Mouse (Mus musculus): Measurements from ENCODE around the gene Olfr593.
"Not testable (repeated sequence)": the region's sequence is repeated elsewhere in the genome, so short reads cannot be mapped to it uniquely, and the experiment has no call there.

Gene Olfr593

DNA sequence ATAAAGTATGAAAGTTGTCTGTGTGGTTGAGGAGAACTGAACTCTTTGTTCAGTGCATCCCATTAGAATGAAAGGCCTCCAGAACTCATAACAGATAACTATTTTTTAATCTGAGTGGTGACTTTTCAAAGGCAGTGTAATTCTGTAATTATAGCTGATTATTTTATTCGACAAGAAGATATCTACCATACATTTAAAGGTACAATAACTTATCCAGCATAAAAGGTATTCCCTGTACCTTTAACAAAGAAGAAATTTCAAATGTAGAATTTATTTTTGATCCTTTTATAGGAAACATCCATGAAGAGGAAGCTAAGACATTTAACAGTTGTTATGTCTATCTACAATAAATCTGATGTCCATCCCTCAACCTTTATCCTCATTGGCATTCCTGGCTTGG lies at the start of gene Olfr593:
Olfr593 (plus strand) TSS at position 301 of the 400 bp plus-strand sequence.
- no peak for DNase-seq

GRCm38 (mm10) chr7:103169697-103170096 lies 42.0 kb upstream of the Olfr593 start:
- DNase-seq: no peak

DNA sequence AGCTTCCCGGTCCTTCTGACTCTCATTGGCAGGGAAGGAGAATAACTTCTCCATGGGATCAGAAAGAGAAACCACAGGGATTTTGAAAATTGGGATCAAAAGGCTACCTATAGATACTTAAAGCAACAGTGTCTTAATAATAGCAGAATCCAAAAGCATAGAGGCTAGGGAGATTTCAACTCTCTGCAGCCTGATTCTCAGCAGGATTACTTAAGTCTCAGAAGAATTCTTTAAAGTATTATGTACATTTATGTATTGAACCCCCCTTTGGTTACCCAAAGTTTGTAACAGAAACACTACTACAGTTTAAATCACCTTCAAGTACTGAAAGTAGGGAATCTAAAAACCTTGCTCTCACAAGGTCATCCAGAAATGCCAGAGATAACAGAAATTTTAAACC lies 33.4 kb upstream of the Olfr593 start, which contains the start of gene Olfr591:
Olfr591 (minus strand) TSS at position 101 of the 400 bp plus-strand sequence.
- no peak for DNase-seq

- DNase-seq: not testable (repeated sequence)
Observed at GRCm38 (mm10) chr7:103184503-103184902, 27.2 kb upstream of the Olfr593 start, which contains the start of gene Olfr592. Olfr592 (plus strand) TSS chr7:103184803.

GRCm38 (mm10) chr7:103212050-103212449 lies 388 bp downstream of the Olfr593 start:
- not testable (repeated sequence) for DNase-seq

DNA sequence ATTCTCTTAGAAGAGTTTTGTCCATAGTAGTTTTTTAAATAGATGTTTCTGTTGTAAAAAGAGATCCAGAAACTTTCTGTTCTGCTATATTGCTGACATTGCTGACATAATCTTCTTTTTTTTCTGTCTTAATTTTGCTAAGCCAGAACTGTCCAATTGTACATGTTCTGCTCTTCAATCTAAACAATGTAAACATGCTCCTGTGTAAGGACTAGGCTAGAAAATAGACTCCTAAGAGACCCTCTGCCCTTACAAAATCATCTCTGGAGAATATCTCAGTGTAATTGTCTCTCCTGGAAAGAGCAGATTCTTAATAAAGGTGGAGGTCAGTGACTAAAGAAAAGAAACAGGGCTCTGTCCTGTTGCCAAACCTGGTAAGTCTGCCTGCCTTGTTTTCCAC lies 5.0 kb downstream of the Olfr593 start, which contains the start of gene Olfr594:
Olfr594 (plus strand) TSS at position 301 of the 400 bp plus-strand sequence.
- no peak for DNase-seq

- not testable (repeated sequence) for DNase-seq
Observed at GRCm38 (mm10) chr7:103252405-103252804, 40.7 kb downstream of the Olfr593 start, which contains the start of gene Usp17ld. Usp17ld (minus strand) TSS chr7:103252505.

All from cerebellum, adult 18-20 months (tissue).